Mouse (Mus musculus) spleen, adult 18-20 months (tissue): ENCODE data around the gene Fbxw7.

ENCODE experiments used
- DNase-seq, 2 experiments: peaks; one replicate each; pipeline ENCODE4 v3.0.0; 2022; ENCODE audit warnings: mixed read lengths in 2 of 2

The Fbxw7 gene

DNA sequence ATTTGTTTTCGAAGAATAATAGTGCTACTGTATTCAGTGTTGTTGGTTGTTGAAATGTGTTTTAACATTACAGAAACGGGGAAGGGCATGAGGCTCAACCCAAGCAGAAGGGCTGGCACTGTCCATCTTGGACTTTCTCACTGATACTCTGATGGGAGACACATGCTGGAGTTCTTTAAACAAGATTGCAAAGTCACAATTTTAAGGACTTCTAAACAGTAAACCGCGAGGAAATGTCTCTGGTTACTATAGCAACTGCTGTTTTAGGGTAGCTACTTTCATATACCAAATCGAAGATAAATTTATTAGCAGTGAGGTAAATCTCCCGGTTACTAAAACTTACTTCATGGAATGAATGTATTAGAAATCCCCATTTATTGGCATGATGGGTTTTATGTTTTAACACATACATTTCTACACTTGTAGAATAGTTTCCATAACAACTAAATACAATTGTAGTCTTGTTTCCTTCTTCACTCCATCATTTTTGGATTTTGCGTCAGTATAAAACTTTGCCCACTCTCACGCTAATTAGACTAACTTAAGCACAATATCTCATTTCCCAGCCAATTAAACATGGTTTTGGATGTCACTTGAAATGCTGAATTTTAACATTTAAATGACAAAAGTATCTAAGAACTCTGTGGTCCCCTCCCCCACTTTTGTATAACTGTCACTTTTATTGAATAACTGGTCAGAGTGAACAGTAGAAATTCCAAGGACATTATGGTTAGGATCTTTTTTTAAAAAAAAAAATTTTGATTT, 140.1 kb downstream of the Fbxw7 start:
- DNase-seq: no peak

DNA sequence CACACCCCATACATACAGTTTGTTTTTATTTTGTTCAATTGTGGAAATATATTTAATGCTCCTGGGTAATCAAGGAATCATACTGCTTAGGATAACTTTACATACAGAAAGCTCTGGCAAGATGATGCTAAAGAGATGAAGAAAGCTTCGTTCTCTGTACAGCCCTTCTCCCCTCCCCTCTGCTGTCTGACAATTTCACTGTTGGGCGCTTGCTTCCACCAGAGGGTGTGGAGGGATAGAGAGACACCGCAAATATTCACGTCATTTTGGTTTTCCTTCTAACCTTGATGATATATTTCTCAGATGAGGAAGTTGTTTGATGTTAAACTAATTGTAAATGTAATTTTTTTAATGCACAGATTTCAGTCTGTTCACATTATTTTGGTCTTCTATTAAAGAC, 140.8 kb downstream of the Fbxw7 start:
- no peak for DNase-seq

DNA sequence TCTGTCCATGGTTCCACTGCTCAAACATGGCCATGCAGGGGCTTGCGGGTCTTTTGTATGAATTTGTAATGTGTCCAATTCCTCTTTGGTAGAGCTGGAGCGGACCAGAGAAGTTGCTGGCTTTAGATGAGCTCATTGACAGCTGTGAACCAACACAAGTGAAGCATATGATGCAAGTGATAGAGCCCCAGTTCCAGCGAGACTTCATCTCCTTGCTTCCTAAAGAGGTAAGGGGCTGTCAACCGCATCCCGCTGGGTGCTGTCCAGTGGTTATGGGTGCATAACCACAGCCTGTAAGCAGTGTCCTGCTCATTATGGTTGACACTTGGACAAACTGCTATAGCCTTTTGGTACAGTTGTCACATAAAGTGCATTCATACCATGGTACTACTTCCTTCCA, 150.1 kb downstream of the Fbxw7 start:
- no peak for DNase-seq

DNA sequence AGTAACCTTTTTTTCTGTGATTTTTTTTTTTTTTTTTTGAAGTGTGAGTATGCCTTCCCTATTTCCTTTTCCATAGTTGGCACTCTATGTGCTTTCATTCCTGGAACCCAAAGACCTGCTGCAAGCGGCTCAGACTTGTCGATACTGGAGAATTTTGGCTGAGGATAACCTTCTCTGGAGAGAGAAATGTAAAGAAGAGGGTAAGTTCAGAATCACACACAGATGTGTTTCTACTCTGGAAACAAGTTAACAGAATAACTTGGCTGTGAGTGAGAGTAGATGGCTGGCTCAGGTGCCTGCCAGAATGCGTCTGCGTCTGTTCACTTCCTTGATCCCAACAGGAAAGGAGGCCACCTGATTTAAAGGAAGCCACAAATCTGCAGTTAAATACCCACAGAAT, 152.3 kb downstream of the Fbxw7 start:
- no peak for DNase-seq

DNA sequence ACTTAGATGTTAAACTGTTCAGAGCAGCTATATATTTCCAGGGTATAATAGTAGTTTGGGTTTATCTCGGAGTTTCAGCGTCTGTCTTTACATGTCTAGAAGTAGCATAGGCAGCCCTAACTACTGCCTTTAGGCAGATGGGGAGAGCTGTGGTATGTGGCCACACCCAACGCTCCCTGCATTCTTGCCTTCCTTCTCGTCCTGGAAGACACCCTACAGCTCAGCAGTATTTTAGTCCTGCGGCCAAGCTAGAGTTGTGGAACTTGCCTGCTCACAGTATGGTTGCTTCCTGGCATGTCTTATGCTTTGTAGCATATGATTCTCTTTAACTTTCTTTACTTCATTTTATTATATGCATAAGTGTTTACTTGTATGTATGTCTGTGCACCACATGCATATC, 156.5 kb downstream of the Fbxw7 start:
- DNase-seq: no peak

DNA sequence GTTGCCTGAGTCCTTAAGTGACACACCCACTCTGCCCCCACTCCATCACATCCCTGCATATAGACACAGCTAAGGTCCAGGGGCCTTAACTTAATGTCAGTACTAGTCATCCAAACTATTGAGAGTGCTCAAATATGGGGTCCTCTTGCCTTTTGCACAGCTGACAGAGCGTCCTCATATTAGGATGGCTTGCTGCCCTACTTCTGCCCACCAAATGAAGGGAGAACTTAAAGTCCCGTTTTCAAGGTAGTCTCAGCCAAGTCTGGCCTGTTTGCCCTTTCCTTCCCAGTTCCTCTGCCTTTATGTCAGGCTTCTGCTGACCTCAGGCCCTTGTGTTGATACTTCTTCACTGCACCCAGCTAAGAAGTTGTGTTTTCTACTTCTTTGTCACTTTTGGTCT, 157.8 kb downstream of the Fbxw7 start:
- DNase-seq: no peak

DNA sequence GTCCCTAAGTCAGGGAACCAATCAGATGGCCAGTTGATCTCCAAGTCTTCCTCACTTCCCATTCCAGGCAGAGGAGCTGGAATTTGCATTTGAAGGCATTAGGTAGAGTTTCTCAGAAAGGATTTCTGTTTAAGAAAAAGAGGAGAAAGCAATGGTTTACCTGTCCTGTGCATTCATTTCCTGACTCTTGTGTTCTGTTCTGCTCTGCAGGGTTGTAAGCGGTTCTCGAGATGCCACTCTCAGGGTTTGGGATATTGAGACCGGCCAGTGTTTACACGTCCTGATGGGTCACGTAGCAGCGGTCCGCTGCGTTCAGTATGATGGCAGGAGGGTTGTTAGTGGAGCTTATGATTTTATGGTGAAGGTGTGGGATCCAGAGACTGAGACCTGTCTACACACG, 159.1 kb downstream of the Fbxw7 start:
- no peak for DNase-seq

DNA sequence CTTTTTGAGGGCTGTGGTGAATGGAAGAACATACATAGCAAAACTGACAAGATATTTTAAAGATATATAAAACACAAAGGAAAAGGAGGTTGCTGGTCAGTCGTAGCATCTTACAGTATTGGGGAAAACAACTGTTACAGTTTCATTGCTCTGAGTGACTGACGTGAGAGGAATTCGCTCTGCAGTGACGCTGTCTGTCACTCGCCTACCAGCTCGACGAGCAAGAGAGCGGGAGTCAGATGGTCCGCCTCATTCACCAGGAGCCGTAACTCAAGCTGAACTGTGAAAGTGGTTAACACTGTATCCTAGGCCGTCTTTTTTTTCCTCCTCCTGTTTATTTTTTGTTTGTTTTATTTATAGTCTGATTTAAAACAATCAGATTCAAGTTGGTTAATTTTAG, 163.6 kb downstream of the Fbxw7 start:
- DNase-seq: no peak

DNA sequence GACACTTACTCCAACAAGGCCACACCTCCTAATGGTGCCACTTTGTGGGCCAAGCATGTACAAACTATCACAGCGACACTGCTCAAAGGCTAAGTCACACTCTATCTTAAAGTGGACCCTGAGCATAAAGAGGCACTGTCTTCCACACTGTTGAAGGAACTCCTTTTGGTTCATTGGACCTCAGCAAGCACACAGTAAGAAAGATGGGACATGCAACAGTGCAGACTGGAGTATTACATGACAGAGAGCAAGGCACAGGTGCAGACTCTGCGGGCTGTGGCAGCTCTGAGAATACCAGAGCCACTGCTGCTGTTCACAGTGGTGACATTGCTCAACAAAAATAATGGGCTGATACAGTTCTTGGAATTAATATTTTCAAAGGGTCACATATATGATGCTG, 165.1 kb downstream of the Fbxw7 start:
- DNase-seq: no peak

DNA sequence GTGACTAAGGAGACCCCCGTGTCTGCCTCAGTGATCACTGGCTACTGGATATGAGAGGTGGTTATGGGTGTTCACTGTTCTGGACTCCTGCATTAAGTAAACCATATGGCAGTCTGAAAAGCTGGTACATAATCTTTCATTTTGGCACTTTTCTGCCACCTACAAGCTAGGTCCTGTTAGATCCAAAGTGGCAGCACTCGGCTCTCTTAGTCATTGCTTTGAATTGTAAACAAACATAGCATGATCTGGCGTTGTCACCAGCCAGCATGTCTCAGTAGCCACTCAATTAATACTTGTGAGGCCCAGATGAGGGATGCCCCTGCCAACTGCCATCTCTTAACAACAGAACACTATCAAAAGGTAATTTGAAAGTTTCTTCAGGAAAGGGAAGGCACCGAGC, 167.6 kb downstream of the Fbxw7 start:
- DNase-seq: no peak

DNA sequence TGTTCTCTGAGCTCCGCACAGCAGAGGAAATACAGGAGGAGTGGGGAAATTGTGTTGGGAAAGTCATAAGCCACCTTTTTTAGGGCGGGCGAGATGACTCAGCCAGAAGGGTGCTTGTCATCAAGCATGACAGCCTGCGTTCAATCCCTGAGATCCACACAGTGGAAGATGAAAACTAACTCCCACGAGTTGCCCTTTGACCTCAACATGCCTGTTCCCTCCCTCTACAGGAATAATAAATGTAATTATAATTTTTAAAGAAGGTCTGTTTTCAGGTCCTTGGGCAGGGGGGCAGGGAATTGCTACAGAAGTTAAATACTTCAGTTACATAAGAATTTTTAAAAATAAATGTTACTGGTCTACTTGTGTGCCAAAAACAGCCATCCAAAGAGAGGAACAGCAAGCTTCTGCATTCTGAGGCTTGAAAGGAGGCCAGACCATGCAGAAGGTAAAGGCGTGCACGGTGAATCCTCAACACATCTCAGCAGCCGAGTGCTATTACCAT, 170.1 kb downstream of the Fbxw7 start:
- no peak for DNase-seq

DNA sequence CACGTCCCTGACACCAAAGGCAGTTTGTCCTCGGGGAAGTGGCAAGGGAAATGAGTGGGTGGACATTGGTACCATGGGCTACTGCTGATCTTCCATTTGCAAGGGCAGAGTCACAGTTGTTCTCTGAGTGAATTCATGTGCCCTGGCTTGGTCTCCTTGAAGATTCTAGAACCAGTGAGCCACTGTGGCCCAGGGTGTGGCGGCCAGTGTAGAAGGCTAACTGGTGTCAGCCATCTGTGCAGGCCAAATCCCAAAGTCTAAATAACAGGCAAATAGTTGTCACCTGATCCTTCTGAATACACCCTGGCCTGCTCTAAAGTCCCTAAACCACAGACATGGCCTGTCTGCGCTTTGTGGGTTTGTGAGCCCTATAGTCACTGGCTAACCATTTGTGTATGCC, 173.8 kb downstream of the Fbxw7 start:
- DNase-seq: no peak

DNA sequence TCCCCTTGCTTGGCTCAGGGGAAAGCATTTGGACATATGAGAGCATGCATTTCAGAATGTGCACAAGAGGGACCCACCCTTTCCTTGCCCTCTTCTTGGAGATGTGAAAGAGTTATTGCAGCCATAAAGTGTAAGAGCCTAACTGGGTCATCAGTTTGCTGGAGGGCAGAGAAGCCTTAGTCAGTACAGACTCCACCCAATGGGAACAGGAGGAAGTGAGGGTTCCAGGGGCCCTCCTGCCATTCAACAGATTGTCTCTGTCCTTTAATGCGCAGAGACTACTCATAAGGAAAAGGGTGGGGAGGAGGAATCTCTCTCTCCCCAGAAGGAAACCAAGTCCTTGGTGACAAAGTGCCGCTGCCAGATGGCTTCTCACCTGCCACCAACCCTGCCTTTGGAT, 190.2 kb downstream of the Fbxw7 start:
- no peak for DNase-seq

DNA sequence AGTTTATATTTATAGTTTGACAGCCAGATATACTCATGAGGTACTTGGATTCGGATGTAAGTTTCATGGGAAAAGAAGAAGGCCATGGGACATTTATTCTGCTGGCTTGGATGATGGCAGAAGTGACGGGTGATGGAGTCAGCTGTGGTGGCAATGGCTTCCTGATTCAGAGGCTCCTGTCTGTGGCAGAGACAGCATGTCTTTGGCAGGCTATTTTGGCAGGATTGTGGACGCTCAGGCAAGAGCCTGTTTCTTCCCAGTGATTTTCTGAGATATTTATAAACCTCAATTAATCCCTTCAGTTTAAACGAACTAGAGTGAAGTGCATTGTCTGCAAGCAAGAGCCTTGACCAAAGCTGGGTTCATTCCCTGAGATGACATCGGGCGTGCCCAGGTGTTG, 197.8 kb downstream of the Fbxw7 start:
- no peak for DNase-seq

DNA sequence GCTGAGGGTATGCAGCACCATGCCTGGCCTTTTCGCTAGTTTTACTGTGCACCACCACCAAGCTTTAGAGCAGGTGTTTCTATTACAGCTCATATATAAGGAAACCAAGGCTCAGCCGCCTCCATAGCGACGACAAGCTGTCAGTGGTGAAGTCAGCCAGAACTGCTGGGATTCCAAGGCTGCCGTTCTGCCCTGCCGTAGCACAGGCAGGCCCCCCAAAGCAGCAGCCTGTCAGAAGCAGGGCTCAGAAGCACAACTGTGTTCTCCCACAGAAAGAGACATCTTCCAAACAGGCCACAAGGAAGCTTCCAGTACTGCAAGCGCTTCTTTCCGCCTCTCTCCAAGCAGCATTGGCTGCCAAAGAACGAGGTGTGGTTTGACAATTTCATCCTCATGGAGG, 200.6 kb downstream of the Fbxw7 start:
- DNase-seq: no peak

DNA sequence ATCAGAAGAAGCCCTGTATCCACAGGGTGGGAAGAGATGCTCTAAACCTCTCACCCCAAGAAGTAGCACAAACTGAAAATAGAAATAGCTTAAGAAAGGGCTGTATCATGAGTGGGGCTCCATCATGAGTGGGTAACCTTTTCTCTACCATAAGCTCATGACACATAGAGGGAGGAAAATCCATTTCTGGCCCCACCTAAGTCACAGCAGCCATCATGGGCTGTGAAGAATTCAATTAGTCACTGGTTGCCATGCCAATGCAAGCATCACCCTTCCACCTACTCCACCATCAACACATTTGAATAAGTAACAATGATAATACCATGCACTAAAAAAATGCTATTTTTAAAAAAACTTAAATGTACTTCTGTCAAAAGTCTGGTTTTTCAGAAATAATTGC, 205.1 kb downstream of the Fbxw7 start:
- no peak for DNase-seq

DNA sequence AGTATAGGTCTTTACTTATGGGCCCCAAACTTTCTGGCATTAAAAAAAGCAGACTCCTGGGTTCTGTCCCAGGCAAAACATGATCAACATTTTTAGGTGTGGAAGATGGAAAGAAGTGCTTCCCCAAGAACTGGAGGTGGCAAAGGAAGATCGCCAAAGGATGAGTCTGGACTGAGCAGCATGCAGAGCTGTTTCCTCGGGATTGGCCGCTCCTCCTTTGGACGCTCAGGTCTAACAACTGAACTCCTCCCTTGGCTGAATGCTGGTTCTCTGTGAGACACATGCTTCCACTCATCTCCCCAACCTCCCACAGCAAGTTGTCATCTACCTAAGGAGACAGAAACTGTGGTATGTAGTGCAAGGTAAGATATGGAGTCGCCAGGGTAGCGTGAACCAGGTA, 206.7 kb downstream of the Fbxw7 start:
- DNase-seq: no peak

DNA sequence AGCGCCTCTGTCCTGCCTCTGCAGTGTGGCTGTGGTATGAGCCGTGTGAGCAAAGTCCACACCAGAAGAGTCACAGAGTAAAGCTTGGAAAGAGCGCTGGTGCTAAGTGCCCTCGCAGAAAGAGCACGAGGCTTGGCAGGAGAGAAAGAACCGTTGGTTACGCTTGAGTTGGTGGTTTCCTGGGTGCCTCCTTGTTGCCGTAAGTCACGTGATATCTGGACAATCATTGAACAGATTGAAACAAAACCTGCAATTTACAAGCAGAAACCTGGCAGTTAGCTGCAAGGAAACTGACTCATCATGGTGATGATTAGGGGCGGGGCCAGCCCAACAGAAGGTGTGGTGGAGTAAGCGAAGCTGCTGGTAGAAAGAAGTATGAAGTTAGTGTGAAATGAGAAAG, 207.7 kb downstream of the Fbxw7 start:
- no peak for DNase-seq

DNA sequence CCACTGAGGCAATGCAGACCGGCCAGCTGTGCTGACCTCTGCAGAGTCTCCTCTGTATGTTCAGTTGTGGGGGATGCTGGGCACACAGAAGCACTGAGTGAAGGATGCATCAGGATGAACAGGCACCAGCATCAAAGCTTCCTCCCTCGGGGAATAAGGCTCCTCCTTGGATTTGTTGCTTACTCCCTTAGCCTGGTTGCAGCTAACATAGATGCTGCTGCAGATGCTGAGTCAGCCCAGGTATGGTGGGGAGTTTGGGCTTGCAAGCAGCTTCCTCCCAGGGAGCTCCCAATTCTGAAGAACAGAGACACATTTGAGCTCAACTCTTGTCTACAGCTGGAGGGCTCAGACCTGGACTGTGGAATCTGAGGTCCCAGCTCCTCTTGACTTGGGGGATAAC, 209.2 kb downstream of the Fbxw7 start:
- DNase-seq: no peak

DNA sequence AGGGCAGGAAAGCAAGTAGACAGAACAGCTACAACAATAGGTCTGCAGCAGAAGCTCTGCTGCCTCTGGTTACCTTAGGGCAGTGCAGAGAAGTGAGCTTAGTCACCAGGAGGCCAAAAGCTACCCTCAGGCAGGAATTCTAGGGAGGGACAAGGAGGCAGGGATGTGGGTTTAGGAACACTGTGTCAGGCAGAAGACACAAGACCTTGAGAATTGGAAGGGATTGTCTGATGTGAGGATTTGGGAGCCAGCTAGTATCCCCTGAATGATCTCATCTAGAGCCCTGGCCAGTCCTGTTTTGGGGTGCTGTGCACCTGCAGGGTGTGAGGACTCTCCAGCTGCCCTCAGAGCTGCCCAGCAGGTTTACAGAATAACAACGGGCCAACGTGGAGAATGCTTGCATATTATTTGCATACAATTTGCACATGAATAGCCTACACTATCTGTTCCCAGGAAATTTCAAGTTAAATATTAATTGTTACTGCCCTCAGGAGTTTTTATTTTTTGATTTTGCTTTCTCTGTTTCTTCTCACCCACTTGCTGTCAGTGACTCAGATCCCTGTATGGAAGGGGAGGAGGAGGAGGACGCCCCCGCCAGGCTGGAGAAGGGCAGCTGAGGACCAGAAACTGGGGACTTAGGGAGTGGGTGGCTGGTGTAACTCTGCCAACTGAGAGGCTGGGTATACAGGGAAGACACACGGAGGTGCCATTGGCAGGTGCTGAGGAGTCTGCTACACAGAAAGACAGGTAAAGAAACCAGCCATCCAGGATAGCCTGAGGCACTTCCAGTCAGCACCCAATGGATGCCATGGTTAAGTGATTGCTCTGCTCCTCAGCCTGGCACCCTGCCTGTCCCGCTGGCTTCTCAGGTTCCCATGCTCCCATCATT, 210.0 kb downstream of the Fbxw7 start:
- no peak for DNase-seq
